Mouse (Mus musculus) neural tube, embryonic 14.5 days (tissue): ENCODE data around the gene Tns2. TPM values are rescaled to one million over a fixed set of nuclear protein-coding genes. Genes with fewer than 3 reads are reported as not detected.
A peak's percentile ranks its signal among the peaks of the same experiment; 100 is the strongest.

Experiments used
- ATAC-seq: fragments of 200-750 bp; cut with Nextera tagmentation; 2 replicates; pipeline ENCODE4 v1.8.0; 2017; ENCODE audit warnings: low read depth, mild to moderate bottlenecking, moderate TSS enrichment, moderate library complexity
- H3K27ac ChIP-seq: fragments of 300-500 bp; sonication (generic); 2 replicates; pipeline ENCODE4 v1.5.1; 2014; ENCODE audit warnings: low read depth, mild to moderate bottlenecking, control low read depth, low read length, moderate library complexity, mixed read lengths
- H3K27me3 ChIP-seq: fragments of 300-500 bp; sonication (generic); 2 replicates; pipeline ENCODE4 v1.6.1; 2014; ENCODE audit warnings: low read length; ENCODE audit not compliant: control insufficient read depth, insufficient read depth
- H3K36me3 ChIP-seq: fragments of 300-500 bp; sonication (generic); 2 replicates; pipeline ENCODE4 v1.6.1; 2014; ENCODE audit warnings: low read length, mixed read lengths; ENCODE audit not compliant: control insufficient read depth, insufficient read depth
- H3K4me1 ChIP-seq: fragments of 300-500 bp; sonication (generic); 2 replicates; pipeline ENCODE4 v1.6.1; 2014; ENCODE audit warnings: low read length; ENCODE audit not compliant: control insufficient read depth, insufficient read depth
- H3K4me2 ChIP-seq: fragments of 300-500 bp; sonication (generic); 2 replicates; pipeline ENCODE4 v1.6.1; 2014; ENCODE audit warnings: mild to moderate bottlenecking, low read depth, low read length, control low read depth
- H3K4me3 ChIP-seq: fragments of 300-500 bp; sonication (generic); 2 replicates; pipeline ENCODE4 v1.5.1; 2014; ENCODE audit warnings: low read depth, low read length, control low read depth, mixed read lengths
- H3K9ac ChIP-seq: fragments of 300-500 bp; sonication (generic); replicated peaks from 2 replicates; pipeline ENCODE4 v1.6.1; 2014; ENCODE audit warnings: low read depth, mild to moderate bottlenecking, control low read depth, low read length, mixed read lengths
- H3K9me3 ChIP-seq: fragments of 300-500 bp; sonication (generic); 2 replicates; pipeline ENCODE4 v1.6.1; 2016; ENCODE audit warnings: low read length; ENCODE audit not compliant: control insufficient read depth
- WGBS: fragments of 180-500 bp; shearing (Covaris S2); extraction: QIAGEN DNeasy Blood & Tissue Kit; methylation state at CpG from one replicate; pipeline ENCODE4 v1.1.7; 2014; 5-methylcytosine and 5-hydroxymethylcytosine counted together
- polyA plus RNA-seq: library from polyadenylated mRNA; unstranded; fragments of >200 nt; fragmentation: Nextera tagmentation; extraction: Ambion mirVana; gene quantifications from 2 replicates; pipeline ENCODE4 v1.2.1, GENCODE M21; 2014

The Tns2 gene
- polyA plus RNA-seq, 1 experiment from 2014 or later: 4.3 TPM

GRCm38 (mm10) chr15:102112181-102112580 is 12.0 kb downstream of the Tns2 start:
- Histone ChIP-seq H3K9ac (no peak overlapping the region), H3K9me3 (no peaks in the 10 kb centered on the region), H3K27me3 (0 out of 2 replicates have a peak, but pooled peaks cover 3% of the 10 kb centered on the region), H3K36me3 (peaks cover 5% of the 10 kb centered on the region; the same call in 1 of the 2 replicates), H3K4me1 (peaks cover 3% of the 10 kb centered on the region; the same call in 1 of the 2 replicates), H3K4me2 (no peak overlapping the region), H3K4me3 (no peak overlapping the region), H3K27ac (no peak overlapping the region)
- WGBS: 89% methylated on average over 6 of the region's 6 CpGs
- no peak for ATAC-seq

DNA sequence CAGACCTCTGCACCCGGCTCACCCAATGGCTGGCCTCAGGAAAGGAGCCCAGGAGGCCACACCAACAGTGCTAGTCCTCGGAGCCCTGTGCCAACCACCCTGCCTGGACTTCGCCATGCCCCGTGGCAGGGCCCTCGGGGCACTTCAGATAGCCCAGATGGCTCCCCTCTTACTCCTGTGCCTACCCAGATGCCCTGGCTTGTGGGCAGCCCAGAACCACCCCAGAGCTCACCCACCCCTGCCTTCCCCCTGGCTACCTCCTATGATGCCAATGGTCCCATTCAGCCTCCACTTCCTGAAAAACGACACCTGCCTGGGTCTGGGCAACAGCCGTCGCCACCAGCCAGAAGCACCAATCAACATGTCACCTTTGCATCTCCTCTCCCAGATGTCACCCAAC is 12.6 kb downstream of the Tns2 start:
- 0 out of 2 replicates have a peak, but pooled peaks cover under 1% of the 10 kb centered on the region for H3K27me3 ChIP-seq
- H3K9ac ChIP-seq: no peak overlapping the region
- no peak overlapping the region for H3K27ac ChIP-seq
- H3K4me3 ChIP-seq: no peak overlapping the region
- peaks cover 8% of the 10 kb centered on the region; the same call in 1 of the 2 replicates for H3K36me3 ChIP-seq
- no peaks in the 10 kb centered on the region for H3K9me3 ChIP-seq
- WGBS: 87% methylated on average over 8 of the region's 8 CpGs
- ATAC-seq: no peak
- H3K4me1 ChIP-seq: peaks cover 3% of the 10 kb centered on the region; the same call in 1 of the 2 replicates
- H3K4me2 ChIP-seq: no peak overlapping the region

- Histone ChIP-seq H3K9me3 (no peaks in the 10 kb centered on the region), H3K27me3 (no peaks in the 10 kb centered on the region), H3K27ac (no peak overlapping the region), H3K4me2 (no peak overlapping the region), H3K4me3 (no peak overlapping the region), H3K36me3 (peaks cover 15% of the 10 kb centered on the region), H3K9ac (no peak overlapping the region), H3K4me1 (peaks cover 3% of the 10 kb centered on the region; the same call in 1 of the 2 replicates)
- WGBS: 80% methylated on average over 4 of the region's 4 CpGs
- ATAC-seq: no peak
These were observed 13.5 kb downstream of the Tns2 start for GRCm38 (mm10) chr15:102113674-102114073.

DNA sequence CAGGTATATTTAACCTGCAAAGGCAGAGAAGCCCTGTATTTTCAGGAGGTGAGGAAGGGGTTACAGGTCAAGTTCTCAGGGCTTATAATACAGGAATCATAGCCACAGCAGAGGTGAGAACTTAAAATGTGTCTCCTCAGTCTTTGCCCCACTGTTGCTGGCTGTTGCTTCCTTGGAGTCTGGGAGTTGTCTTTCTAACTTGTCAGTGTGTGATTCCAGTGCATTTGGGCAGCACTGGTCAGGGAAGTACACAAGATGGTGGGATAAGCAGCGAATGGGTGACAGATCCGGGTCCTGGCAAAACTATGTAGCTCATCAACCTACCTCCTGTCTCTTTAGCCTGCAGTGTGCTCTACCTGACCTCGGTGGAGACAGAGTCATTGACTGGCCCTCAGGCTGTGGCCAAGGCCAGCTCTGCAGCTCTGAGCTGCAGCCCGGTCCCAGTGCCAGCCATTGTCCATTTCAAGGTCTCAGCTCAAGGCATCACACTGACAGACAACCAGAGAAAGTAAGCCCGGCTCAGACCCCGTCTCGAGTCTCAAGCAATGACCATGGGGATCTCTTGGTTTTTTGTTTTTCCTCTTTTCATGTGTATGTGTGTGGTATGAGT is 14.5 kb downstream of the Tns2 start:
- H3K4me1 ChIP-seq: peaks cover 3% of the 10 kb centered on the region; the same call in 1 of the 2 replicates
- ATAC-seq: no peak
- H3K27me3 ChIP-seq: no peaks in the 10 kb centered on the region
- no peak overlapping the region for H3K9ac ChIP-seq
- H3K36me3 ChIP-seq: peaks cover 21% of the 10 kb centered on the region
- no peak overlapping the region for H3K4me2 ChIP-seq
- 95% methylated on average over 7 of the region's 7 CpGs for WGBS
- no peaks in the 10 kb centered on the region for H3K9me3 ChIP-seq
- H3K27ac ChIP-seq: no peak overlapping the region
- no peak overlapping the region for H3K4me3 ChIP-seq

GRCm38 (mm10) chr15:102115731-102116231 is 15.6 kb downstream of the Tns2 start:
- no peak for ATAC-seq
- 74% methylated on average over 9 of the region's 9 CpGs for WGBS
- Histone ChIP-seq H3K4me3 (no peak overlapping the region), H3K9me3 (no peaks in the 10 kb centered on the region), H3K4me2 (no peak overlapping the region), H3K9ac (no peak overlapping the region), H3K4me1 (peaks cover 3% of the 10 kb centered on the region; the same call in 1 of the 2 replicates), H3K27me3 (no peaks in the 10 kb centered on the region), H3K27ac (peak overlapping the region; percentile 44; the same call in 1 of the 2 replicates), H3K36me3 (peaks cover 22% of the 10 kb centered on the region)

GRCm38 (mm10) chr15:102116753-102117415 is 16.7 kb downstream of the Tns2 start:
- WGBS: 70% methylated on average over 11 of the region's 11 CpGs
- no peak overlapping the region for H3K4me2 ChIP-seq
- peaks cover 31% of the 10 kb centered on the region for H3K36me3 ChIP-seq

GRCm38 (mm10) chr15:102117461-102118443 is 17.5 kb downstream of the Tns2 start:
- H3K36me3 ChIP-seq: peaks cover 34% of the 10 kb centered on the region
- no peaks in the 10 kb centered on the region for H3K9me3 ChIP-seq
- WGBS: 78% methylated on average over 19 of the region's 19 CpGs
- no peak overlapping the region for H3K9ac ChIP-seq
- no peak overlapping the region for H3K4me2 ChIP-seq
- H3K4me3 ChIP-seq: no peak overlapping the region
- H3K27me3 ChIP-seq: no peaks in the 10 kb centered on the region
- 0 out of 2 replicates have a peak overlapping the region, but pooled peaks have one; percentile 7 for H3K27ac ChIP-seq
- H3K4me1 ChIP-seq: peaks cover 3% of the 10 kb centered on the region; the same call in 1 of the 2 replicates
- ATAC-seq: no peak

More at GRCm38 (mm10) chr15:102116753-102117415, 16.7 kb downstream of the Tns2 start:
- H3K27ac ChIP-seq: peak overlapping the region; percentile 7; the same call in 1 of the 2 replicates
- no peak overlapping the region for H3K4me3 ChIP-seq
- H3K27me3 ChIP-seq: no peaks in the 10 kb centered on the region
- ATAC-seq: peak; percentile 72
- no peak overlapping the region for H3K9ac ChIP-seq
- peaks cover 3% of the 10 kb centered on the region; the same call in 1 of the 2 replicates for H3K4me1 ChIP-seq
- H3K9me3 ChIP-seq: no peaks in the 10 kb centered on the region

DNA sequence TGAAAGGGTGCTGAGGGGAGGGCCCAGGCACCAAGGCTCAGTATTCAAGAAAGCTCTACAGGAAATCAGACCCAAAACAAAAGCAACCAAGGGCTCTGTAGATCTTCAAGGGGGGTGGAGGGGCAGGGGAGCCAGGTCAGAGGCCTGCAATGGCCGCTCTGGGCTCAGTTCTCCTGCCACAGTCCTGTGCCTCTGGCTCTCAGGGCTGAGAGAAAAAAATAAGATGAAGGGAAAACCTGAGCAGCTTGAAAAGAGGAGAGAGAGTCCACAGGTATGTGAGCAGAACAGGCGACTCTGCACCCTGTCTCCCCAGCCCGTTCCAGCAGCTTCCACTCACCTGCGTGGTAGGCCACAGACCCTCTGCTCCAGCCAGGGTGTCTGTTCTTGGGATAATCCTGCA is 18.4 kb downstream of the Tns2 start:
- ATAC-seq: no peak
- Histone ChIP-seq H3K4me3 (no peak overlapping the region), H3K36me3 (peaks cover 34% of the 10 kb centered on the region), H3K27me3 (no peaks in the 10 kb centered on the region), H3K4me2 (no peak overlapping the region), H3K9me3 (no peaks in the 10 kb centered on the region), H3K27ac (no peak overlapping the region), H3K4me1 (peaks cover 3% of the 10 kb centered on the region; the same call in 1 of the 2 replicates), H3K9ac (no peak overlapping the region)
- WGBS: 90% methylated on average over 4 of the region's 4 CpGs
